Mouse (Mus musculus): Measurements from ENCODE around the gene Defb36. TPM values are rescaled to one million over a fixed set of nuclear protein-coding genes. Genes with fewer than 3 reads are reported as not detected.

Gene Defb36
- total RNA-seq (2017): not detected in 2 replicates

DNA sequence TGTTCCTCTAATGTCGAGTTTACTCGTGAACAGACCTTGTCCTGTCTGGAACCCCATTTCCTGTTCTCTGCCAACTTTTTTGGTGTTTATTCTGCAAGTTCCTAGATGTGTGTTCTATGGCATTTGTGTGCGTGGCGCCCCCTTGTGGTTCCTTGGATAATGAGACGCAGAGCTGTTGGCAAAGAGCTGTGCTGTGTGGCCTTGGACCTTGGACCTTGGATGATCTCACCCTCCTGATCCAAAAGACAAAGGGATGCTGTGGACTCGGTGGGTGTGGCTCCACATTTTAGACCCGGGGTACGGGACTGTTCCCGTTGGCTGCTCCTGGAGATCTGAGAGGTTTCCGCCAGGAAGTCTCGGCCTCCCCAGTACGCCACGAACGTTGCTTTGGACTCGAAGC lies at the start of gene Defb36:
Gene Defb36 (plus strand): TSS at position 271 of the 400 bp plus-strand sequence.
- 0 out of 4 replicates have a peak, but pooled peaks of 1 of the 2 experiments have one; percentile 27 for ATAC-seq (replicated peaks in 1 of 2; ENCODE audit: insufficient read depth in 1 of 2, low FRiP score in 2 of 2, low TSS enrichment in 1 of 2, low read depth in 1 of 2, poor library complexity in 2 of 2, severe bottlenecking in 2 of 2)

DNA sequence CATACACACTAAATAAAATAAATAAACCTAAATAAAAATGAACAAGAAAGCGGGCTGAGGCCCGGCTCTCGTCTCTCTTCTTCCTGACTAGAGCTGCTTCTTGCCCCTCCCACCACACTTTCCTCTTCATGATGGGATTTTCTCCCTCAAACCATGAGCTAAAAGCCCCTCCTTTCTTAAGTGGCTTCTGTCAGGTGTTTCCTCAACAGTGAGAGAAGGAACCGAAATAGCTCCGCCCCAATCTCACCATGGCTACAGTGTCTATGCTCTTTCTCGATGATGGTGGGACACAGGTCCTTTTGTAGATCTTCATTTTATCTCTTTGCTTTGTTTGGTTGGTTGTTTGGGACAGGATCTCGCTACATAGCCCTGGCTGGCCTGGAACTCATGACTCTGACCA lies 47.5 kb upstream of the Defb36 start:
- peak; percentile 62 to 68 for ATAC-seq (replicated peaks in 1 of 2; ENCODE audit: insufficient read depth in 1 of 2, low FRiP score in 2 of 2, low TSS enrichment in 1 of 2, low read depth in 1 of 2, poor library complexity in 2 of 2, severe bottlenecking in 2 of 2)

DNA sequence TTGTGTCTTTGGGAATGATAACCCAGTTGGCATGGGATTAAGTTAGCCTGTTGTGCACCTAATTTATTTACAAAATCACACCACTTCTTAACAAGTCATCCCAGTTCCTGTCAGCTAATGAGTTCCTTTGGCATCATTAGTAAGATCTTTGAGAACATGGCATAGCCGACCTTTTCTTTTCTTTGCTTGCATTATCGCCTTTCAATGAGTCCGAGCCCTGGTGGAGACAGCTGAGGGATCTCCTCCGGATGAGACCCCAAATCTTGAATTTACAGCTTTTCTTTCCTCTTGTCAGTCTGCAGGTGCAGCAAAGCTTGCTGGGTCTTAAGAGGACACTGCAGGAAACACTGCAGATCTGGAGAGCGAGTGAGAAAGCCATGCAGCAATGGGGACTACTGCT lies 35.1 kb upstream of the Defb36 start, which contains the start of gene Gm17416:
Gene Gm17416 (plus strand): TSS at position 301 of the 400 bp plus-strand sequence.
- ATAC-seq (replicated peaks in 1 of 2; ENCODE audit: insufficient read depth in 1 of 2, low FRiP score in 2 of 2, low TSS enrichment in 1 of 2, low read depth in 1 of 2, poor library complexity in 2 of 2, severe bottlenecking in 2 of 2): no peak

DNA sequence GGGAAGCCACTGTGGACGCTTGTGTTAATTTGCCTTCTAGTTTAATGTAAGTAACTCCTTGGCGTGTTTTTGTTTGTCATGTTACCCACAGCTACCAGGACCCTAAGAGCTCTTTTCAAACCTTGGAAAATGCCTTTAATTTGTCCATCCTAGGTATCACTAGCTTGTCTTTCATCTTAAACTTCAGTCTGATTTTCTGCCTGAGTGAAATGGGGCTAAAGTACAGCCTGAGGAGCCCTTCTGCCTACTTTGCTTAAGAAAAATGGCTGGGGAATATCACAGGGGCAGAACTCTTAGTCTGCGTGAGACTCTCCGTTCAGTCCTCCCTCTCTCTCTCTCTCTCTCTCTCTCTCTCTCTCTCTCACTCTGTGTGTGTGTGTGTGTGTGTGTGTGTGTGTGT lies 34.2 kb upstream of the Defb36 start:
- ATAC-seq (replicated peaks in 1 of 2; ENCODE audit: insufficient read depth in 1 of 2, low FRiP score in 2 of 2, low TSS enrichment in 1 of 2, low read depth in 1 of 2, poor library complexity in 2 of 2, severe bottlenecking in 2 of 2): no peak

DNA sequence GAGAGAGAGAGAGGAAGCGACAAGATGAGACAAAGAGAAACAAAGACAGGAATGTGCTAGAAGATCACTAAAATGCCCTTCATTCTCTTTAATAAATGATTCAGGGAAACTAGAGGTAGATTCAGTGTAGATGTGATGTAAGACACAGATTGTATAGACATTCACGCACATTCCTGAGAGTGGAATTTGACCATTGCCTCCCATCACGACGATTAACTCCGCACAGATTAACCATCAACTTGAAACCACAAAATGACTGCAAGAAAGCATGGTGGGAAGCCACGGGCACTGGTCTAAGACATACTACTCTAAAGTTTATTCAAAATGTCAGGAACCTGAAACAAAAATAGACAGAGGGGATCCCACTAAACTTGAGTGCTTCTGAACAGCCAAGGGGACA lies 33.8 kb upstream of the Defb36 start:
- no peak for ATAC-seq (replicated peaks in 1 of 2; ENCODE audit: insufficient read depth in 1 of 2, low FRiP score in 2 of 2, low TSS enrichment in 1 of 2, low read depth in 1 of 2, poor library complexity in 2 of 2, severe bottlenecking in 2 of 2)

DNA sequence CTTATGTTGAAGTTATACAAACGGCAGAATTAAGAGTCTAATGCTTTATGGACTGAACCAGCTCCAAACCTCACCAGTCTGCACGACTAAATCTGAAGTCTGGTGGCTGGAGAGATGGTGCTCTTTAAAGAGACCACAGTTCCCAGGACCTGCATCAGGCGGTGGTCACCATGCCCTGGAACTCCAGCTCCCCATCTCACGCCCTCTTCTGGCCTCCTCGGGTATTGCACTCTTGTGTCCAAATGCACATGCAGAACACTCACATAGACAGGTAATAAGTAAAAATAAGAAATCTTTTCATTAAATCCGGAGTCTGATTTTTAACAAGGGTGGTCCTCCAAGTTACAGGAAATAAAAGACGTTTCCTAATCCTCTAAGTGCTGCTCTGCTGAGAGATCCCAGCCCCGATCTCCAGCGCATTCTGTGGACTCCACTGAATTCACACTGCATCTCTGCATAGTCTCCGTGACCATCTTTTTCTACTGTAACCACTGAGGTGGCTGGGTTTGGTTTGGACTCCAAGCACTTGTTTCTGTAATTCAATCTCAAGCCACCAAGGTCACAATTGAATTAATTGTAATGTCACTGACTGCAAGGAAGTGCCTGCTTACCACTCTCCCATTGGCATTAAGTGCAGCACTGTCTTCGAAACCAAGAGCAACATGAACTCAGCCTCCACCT lies 31.9 kb upstream of the Defb36 start, which contains the start of gene Defb21:
Gene Defb21 (plus strand): TSS at position 631 of the 681 bp plus-strand sequence.
- ATAC-seq (replicated peaks in 1 of 2; ENCODE audit: insufficient read depth in 1 of 2, low FRiP score in 2 of 2, low TSS enrichment in 1 of 2, low read depth in 1 of 2, poor library complexity in 2 of 2, severe bottlenecking in 2 of 2): no peak

DNA sequence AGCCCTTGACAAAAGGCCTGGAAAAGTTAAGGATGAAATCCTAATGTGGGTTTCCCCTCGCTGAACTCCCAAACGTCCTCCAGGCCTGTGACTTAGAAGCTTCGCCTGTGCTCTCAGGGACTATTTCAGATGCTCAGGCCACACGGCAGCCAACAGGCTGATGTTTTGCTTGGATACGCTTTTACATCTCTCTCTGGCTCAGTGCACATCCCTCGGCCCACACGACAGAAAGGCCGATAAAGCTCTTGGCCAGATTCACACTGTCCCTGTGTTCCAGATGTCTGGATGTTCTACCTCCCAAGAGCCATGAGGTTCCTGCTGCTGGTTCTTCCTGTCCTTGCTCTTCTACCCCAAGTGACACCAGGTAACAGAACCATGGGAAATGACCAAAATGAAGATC lies 30.6 kb upstream of the Defb36 start:
- ATAC-seq (replicated peaks in 1 of 2; ENCODE audit: insufficient read depth in 1 of 2, low FRiP score in 2 of 2, low TSS enrichment in 1 of 2, low read depth in 1 of 2, poor library complexity in 2 of 2, severe bottlenecking in 2 of 2): no peak

DNA sequence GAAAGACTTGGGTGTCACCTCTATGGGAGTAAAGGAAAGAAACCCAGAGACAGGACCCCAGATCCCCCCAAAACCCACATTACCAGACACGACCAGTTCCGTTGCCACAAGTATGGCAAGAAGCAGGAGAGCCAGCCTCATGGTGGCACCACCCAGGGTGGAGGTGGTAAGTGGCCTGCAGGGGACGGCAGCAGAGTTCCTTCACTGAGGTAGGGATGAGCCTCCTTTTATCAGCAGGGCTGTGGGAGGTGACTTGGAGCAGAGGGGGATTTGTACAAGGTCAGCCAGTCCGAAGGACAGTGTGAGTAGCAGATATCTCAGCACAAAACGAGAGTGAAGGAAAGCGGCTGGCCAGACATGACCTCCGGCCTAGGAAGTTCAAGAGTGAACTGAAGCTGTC lies 24.0 kb upstream of the Defb36 start, which contains the start of gene Defb19:
Gene Defb19 (minus strand): TSS at position 206 of the 400 bp plus-strand sequence.
- no peak for ATAC-seq (replicated peaks in 1 of 2; ENCODE audit: insufficient read depth in 1 of 2, low FRiP score in 2 of 2, low TSS enrichment in 1 of 2, low read depth in 1 of 2, poor library complexity in 2 of 2, severe bottlenecking in 2 of 2)

DNA sequence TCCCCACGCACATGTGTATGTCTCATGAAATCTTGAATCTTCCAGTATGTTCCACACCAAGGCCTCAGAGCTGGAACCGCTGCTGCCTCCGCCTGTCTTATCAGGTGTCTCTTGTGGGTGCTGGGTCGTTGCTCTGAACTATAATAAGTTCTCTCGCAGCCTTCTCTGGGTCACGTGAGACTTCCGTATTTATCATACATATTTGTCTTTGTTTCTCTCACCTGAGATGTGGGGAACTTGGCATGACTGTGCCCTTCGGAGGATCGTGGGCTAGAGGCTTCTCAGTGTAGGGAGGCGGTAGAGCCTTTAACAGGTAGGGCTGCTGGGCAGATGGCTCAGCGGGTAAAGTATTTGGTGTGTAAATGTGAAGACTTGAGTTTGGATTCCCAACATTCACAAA lies 23.5 kb upstream of the Defb36 start:
- ATAC-seq (replicated peaks in 1 of 2; ENCODE audit: insufficient read depth in 1 of 2, low FRiP score in 2 of 2, low TSS enrichment in 1 of 2, low read depth in 1 of 2, poor library complexity in 2 of 2, severe bottlenecking in 2 of 2): no peak

DNA sequence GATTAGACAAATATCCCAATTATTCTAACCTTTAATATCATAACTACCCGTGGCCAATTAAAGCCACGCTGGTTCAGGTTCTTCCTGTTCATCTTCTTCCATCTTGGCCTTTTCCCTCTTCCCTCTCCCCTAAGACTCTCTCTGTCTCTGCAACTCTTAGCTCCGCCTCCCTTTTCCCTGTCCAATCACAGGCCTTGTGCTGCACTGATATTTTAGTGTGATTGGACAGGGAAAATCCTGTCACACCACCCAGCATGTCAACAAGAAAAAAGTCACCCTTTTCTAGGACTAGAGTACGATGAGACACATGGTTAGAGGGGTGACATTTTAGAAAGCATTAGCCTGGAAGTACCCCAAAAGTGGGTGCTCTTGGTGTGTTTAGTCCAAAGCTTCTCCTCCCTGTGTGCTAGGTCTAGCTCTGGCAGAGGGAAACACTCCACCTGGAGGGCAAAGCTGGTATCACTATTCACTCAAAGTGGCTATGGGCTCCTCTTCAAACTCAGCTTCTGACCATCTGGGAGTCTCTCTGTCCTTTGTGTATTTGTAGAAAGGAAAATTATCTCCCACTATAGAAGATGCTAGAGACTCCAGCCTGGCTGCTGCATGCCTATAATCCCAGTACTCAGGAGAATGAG lies 17.1 kb upstream of the Defb36 start:
- peak; percentile 65 to 66; a peak in 3 of 4 replicates for ATAC-seq (replicated peaks in 1 of 2; ENCODE audit: insufficient read depth in 1 of 2, low FRiP score in 2 of 2, low TSS enrichment in 1 of 2, low read depth in 1 of 2, poor library complexity in 2 of 2, severe bottlenecking in 2 of 2)

DNA sequence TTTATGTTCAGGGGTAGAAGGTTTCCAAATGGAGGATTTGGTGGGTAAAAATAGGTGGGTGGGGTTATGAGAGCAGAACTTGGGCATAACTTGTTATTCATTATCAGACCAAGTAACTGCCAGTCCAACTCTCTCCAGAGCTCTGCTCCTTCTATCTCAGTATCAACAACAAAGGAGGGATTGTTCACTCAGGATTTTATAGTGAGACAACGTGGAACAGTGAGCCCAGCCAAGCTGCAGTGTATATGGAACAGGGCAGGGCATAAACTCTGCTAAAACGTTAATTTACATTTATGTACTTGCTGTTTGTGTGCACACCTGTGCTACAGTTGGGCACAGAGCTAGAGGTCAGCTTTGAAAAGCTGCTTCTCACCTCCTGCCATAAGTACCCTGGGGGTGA lies 15.7 kb upstream of the Defb36 start:
- no peak for ATAC-seq (replicated peaks in 1 of 2; ENCODE audit: insufficient read depth in 1 of 2, low FRiP score in 2 of 2, low TSS enrichment in 1 of 2, low read depth in 1 of 2, poor library complexity in 2 of 2, severe bottlenecking in 2 of 2)

DNA sequence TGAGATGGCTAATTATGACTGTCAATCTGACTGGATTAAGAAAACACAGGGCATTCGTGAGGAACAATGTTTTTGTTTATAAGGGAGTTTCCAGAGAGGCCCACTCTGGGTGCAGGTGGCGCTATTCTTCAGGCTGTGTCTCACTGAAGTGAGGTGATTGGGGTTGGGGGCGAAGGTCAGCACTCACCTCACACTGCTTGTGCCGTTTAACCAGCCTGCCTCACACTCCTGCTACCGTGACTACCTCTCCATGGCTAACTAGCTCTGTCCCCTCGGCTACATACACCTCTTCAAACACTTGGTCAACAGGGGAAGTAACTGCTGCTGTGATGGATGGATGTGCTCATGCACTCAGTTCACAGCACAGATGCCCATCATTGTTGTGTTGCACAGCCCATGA lies 15.1 kb upstream of the Defb36 start:
- no peak for ATAC-seq (replicated peaks in 1 of 2; ENCODE audit: insufficient read depth in 1 of 2, low FRiP score in 2 of 2, low TSS enrichment in 1 of 2, low read depth in 1 of 2, poor library complexity in 2 of 2, severe bottlenecking in 2 of 2)

DNA sequence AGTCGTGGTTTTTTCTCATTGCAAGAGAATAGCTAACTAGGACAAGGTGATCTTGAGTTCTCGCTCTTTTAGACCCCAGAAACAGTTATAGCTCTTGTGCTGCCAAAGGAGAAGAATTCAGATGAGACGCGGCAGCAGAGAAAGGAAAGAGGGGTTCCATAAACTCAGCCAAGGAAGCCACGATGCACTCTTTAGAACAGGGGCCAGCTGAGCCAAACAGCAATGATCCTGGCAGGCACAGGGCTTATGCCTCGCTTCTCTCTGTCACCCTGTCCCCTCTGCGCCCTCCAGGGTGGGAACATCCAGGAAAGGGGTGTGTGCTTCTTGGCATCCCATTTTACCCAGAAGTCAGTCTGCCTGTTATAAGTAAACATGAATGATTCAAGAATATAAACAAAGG lies 4.8 kb upstream of the Defb36 start, which contains the start of gene Defb45:
Gene Defb45 (minus strand): TSS at position 101 of the 400 bp plus-strand sequence.
- ATAC-seq (replicated peaks in 1 of 2; ENCODE audit: insufficient read depth in 1 of 2, low FRiP score in 2 of 2, low TSS enrichment in 1 of 2, low read depth in 1 of 2, poor library complexity in 2 of 2, severe bottlenecking in 2 of 2): no peak

DNA sequence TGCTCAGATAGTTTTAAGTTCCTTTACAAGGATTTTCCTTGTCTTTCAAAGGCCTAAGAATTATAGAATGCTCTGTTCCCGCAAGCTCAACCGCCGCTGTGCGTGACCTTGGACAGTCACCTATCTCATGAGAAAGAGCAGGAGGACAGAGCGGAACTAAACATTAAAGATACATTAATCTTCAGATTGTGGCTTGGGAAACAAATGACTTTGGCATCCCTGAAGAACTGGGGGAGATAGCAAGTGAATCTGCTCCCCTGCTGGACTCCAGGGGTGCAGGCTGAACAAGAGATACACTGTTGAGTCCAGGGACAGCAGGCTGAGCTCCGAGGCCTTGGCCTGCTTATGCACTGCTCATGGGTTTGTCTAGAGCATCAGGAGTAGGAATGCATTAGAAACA lies 4.1 kb upstream of the Defb36 start:
- ATAC-seq (replicated peaks in 1 of 2; ENCODE audit: insufficient read depth in 1 of 2, low FRiP score in 2 of 2, low TSS enrichment in 1 of 2, low read depth in 1 of 2, poor library complexity in 2 of 2, severe bottlenecking in 2 of 2): no peak

DNA sequence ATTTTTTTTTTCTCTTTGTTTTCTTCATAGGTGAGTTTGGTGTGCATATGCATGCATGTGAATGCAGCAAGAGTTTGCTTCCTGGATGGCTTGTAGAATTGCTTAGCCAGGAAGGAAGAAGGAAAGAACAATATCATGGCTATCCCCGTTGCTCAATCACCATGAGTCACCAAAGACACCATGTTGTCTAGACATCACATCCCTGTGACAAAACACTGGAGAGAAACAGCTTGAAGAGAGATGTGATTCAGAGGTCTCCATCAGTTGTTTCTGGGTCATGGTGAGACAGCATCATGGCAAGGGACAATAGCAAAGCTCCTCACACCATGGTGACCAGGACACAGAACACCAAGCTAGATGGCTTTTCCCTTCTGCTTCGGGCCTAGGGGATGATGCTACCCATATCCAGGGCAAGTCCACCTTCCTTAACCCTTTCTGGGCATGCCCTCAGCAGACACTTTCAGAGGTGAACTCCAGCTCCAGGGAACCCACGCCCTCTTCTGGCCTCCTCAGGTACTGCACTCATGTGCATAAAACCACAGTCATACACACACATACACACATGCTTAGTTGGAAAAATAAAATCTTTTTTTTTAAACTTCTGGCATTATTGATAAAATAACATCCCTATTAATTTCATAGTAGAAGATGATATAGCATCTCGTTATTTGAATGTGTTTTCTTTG lies 2.7 kb upstream of the Defb36 start:
- ATAC-seq (replicated peaks in 1 of 2; ENCODE audit: insufficient read depth in 1 of 2, low FRiP score in 2 of 2, low TSS enrichment in 1 of 2, low read depth in 1 of 2, poor library complexity in 2 of 2, severe bottlenecking in 2 of 2): no peak

DNA sequence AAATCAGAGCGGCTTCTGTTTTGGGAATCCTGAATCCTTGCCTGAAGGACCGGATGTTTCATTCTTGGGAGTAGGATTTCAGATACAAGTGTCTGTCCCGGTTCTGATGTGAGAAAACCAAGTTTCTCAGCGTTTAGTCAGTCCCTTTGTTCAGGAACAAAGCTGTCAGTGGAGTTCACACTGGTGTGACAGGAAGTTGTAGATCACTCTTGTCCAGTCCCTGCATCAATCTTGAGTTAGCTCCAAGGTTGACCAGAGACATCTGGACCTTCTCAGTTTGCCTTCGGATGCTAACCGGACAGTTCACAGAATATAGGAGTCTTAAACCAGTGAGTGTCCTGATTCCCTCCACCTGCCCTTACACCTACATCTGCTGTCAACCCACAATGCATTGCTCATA lies 3.6 kb downstream of the Defb36 start:
- no peak for ATAC-seq (replicated peaks in 1 of 2; ENCODE audit: insufficient read depth in 1 of 2, low FRiP score in 2 of 2, low TSS enrichment in 1 of 2, low read depth in 1 of 2, poor library complexity in 2 of 2, severe bottlenecking in 2 of 2)

DNA sequence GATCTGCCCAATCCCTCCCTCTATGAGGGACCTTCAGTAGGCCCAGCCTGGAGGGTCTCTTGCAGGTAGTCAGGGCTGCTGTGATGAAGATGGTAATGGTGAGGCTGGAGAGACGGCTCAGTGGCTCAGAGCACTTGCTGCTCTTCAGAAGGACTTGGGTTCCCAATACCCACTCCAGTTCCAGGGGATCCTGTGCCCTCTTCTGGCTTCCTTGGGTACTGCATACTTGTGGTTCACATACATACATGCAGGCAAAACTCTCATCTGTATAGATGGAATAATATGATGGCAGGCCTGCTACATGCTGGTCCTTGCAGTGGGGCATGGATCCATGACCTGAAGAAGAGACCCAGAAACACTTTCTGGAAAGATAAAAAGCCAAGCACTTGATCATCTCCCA lies 4.6 kb downstream of the Defb36 start:
- ATAC-seq (replicated peaks in 1 of 2; ENCODE audit: insufficient read depth in 1 of 2, low FRiP score in 2 of 2, low TSS enrichment in 1 of 2, low read depth in 1 of 2, poor library complexity in 2 of 2, severe bottlenecking in 2 of 2): no peak

DNA sequence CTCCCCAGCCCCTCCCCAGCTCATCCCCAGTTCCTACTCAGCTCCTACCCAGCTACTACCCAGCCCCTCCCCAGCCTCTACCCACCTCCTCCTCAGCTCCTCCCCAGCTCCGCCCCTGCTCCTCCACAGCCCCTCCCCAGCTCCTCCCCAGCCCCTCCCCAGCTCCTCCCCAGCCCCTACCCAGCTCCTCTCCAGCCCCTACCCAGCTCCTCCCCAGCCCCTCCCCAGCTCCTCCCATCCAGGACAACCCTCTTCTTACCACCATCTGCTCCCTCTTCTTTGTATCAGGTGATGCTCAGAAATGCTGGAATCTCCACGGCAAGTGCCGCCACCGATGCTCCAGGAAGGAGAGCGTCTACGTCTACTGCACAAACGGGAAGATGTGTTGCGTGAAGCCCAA lies 8.1 kb downstream of the Defb36 start:
- ATAC-seq (replicated peaks in 1 of 2; ENCODE audit: insufficient read depth in 1 of 2, low FRiP score in 2 of 2, low TSS enrichment in 1 of 2, low read depth in 1 of 2, poor library complexity in 2 of 2, severe bottlenecking in 2 of 2): no peak
